Mouse (Mus musculus): ENCODE measurements around the gene Ubr2. TPM values are rescaled to one million over a fixed set of nuclear protein-coding genes. Genes with fewer than 3 reads are reported as not detected.

Gene Ubr2
- total and polyA plus RNA-seq, 3 experiments = 20.4 to 50.9 (median 39.6) TPM

- H3K9ac ChIP-seq (ENCODE audit: insufficient read depth, low read depth) = no peak overlapping the region
- no peaks in the 10 kb centered on the region for H3K9me3 ChIP-seq (replicated peaks; ENCODE audit: low read length)
- in situ Hi-C loops (cut with MboI; ENCODE audit: low pct_ligation_motif_present, low pct_unique_long_range_greater_than_20kb, low sequenced_read_pairs) (no loop called here), dilution Hi-C loops (cut with MboI; ENCODE audit: extremely low pct_ligation_motif_present, extremely low pct_unique_long_range_greater_than_20kb, low sequenced_read_pairs) (no loop called here)
- H3K4me1 ChIP-seq (ENCODE audit: control insufficient read depth in 1 of 2, insufficient read depth in 2 of 2) = no peaks in the 10 kb centered on the region
- peaks cover 83 to 98% of the 10 kb centered on the region in 2 experiments for H3K36me3 ChIP-seq (replicated peaks in 1 of 2; ENCODE audit: control insufficient read depth in 1 of 2, insufficient read depth in 1 of 2, low read length in 1 of 2)
- TF ChIP-seq SIN3A (IDR thresholded peaks at IDR 0.05; ENCODE audit: low read length) (no peak), CTCF (conservative IDR thresholded peaks at IDR 0.05 in 1 of 2, IDR thresholded peaks at IDR 0.05 in 1 of 2; ENCODE audit: low read depth in 2 of 2, low read length in 2 of 2) (peak in 1 of 2 experiments; percentile 41; a peak in 2 of 4 replicates), SMC3 (IDR thresholded peaks at IDR 0.05; ENCODE audit: low read depth, low read length) (peak; percentile 4; the same call in 1 of the 2 replicates)
- no peak overlapping the region for H3K4me3 ChIP-seq (replicated peaks in 1 of 3; ENCODE audit: low read depth in 2 of 3, low read length in 2 of 3, poor library complexity in 1 of 3)
- no peaks in the 10 kb centered on the region for H3K79me2 ChIP-seq (replicated peaks; ENCODE audit: control insufficient read depth, extremely low read depth, insufficient read depth, poor library complexity, severe bottlenecking)
- DNase-seq (ENCODE audit: extremely low read depth) = no peak
- no peaks in the 10 kb centered on the region for H3K27me3 ChIP-seq (replicated peaks)
- H3K4me2 ChIP-seq (ENCODE audit: insufficient read depth, low read depth, poor library complexity, severe bottlenecking) = no peak overlapping the region
- H3K27ac ChIP-seq (ENCODE audit: insufficient read depth, low read depth) = no peak overlapping the region
These were observed 52.3 kb downstream of the Ubr2 start for GRCm38 (mm10) chr17:46958045-46958444.

GRCm38 (mm10) chr17:46946276-46946675 is 64.1 kb downstream of the Ubr2 start:
- peaks cover 77 to 85% of the 10 kb centered on the region in 2 experiments for H3K36me3 ChIP-seq (replicated peaks in 1 of 2; ENCODE audit: control insufficient read depth in 1 of 2, insufficient read depth in 1 of 2, low read length in 1 of 2)
- no peaks in the 10 kb centered on the region for H3K4me1 ChIP-seq (ENCODE audit: control insufficient read depth in 1 of 2, insufficient read depth in 2 of 2)
- no peak overlapping the region for H3K4me3 ChIP-seq (replicated peaks in 1 of 3; ENCODE audit: low read depth in 2 of 3, low read length in 2 of 3, poor library complexity in 1 of 3)
- H3K9ac ChIP-seq (ENCODE audit: insufficient read depth, low read depth) = no peak overlapping the region
- no peaks in the 10 kb centered on the region for H3K79me2 ChIP-seq (replicated peaks; ENCODE audit: control insufficient read depth, extremely low read depth, insufficient read depth, poor library complexity, severe bottlenecking)
- H3K9me3 ChIP-seq (replicated peaks; ENCODE audit: low read length) = no peaks in the 10 kb centered on the region
- no peak overlapping the region for H3K4me2 ChIP-seq (ENCODE audit: insufficient read depth, low read depth, poor library complexity, severe bottlenecking)
- DNase-seq (ENCODE audit: extremely low read depth) = no peak
- no peak for TF ChIP-seq EP300 (IDR thresholded peaks at IDR 0.05; ENCODE audit: low read length)
- no peak for TF ChIP-seq HCFC1 (IDR thresholded peaks at IDR 0.05; ENCODE audit: low read depth, low read length)
- H3K27me3 ChIP-seq (replicated peaks) = no peaks in the 10 kb centered on the region
- no peak overlapping the region for H3K27ac ChIP-seq (ENCODE audit: insufficient read depth, low read depth)
- dilution Hi-C loops (cut with MboI; ENCODE audit: extremely low pct_ligation_motif_present, extremely low pct_unique_long_range_greater_than_20kb, low sequenced_read_pairs) (no loop called here), in situ Hi-C loops (cut with MboI; ENCODE audit: low pct_ligation_motif_present, low pct_unique_long_range_greater_than_20kb, low sequenced_read_pairs) (no loop called here)

GRCm38 (mm10) chr17:46942421-46942820 is 67.9 kb downstream of the Ubr2 start:
- in situ Hi-C loops (cut with MboI; ENCODE audit: low pct_ligation_motif_present, low pct_unique_long_range_greater_than_20kb, low sequenced_read_pairs) = no loop called here
- Histone ChIP-seq H3K79me2 (replicated peaks; ENCODE audit: control insufficient read depth, extremely low read depth, insufficient read depth, poor library complexity, severe bottlenecking) (no peaks in the 10 kb centered on the region), H3K4me3 (replicated peaks in 1 of 3; ENCODE audit: low read depth in 2 of 3, low read length in 2 of 3, poor library complexity in 1 of 3) (no peak overlapping the region), H3K4me1 (ENCODE audit: control insufficient read depth in 1 of 2, insufficient read depth in 2 of 2) (no peaks in the 10 kb centered on the region), H3K27me3 (replicated peaks) (no peaks in the 10 kb centered on the region), H3K4me2 (ENCODE audit: insufficient read depth, low read depth, poor library complexity, severe bottlenecking) (no peak overlapping the region), H3K36me3 (replicated peaks in 1 of 2; ENCODE audit: control insufficient read depth in 1 of 2, insufficient read depth in 1 of 2, low read length in 1 of 2) (peaks cover 86 to 98% of the 10 kb centered on the region in 2 experiments), H3K9ac (ENCODE audit: insufficient read depth, low read depth) (no peak overlapping the region), H3K27ac (ENCODE audit: insufficient read depth, low read depth) (no peak overlapping the region), H3K9me3 (replicated peaks; ENCODE audit: low read length) (no peaks in the 10 kb centered on the region)
- TF ChIP-seq JUN (IDR thresholded peaks at IDR 0.05; ENCODE audit: insufficient read depth, low read depth, low read length) (no peak), ELF1 (IDR thresholded peaks at IDR 0.05; ENCODE audit: low read depth, low read length) (no peak), JUND (conservative IDR thresholded peaks at IDR 0.05; ENCODE audit: low read depth, low read length) (no peak), CHD1 (IDR thresholded peaks at IDR 0.05; ENCODE audit: low read depth, low read length) (no peak), USF1 (IDR thresholded peaks at IDR 0.05; ENCODE audit: low read depth, low read length) (no peak), MYC (IDR thresholded peaks at IDR 0.05; ENCODE audit: low read depth, low read length) (no peak), CTCF (conservative IDR thresholded peaks at IDR 0.05 in 1 of 2, IDR thresholded peaks at IDR 0.05 in 1 of 2; ENCODE audit: low read depth in 2 of 2, low read length in 2 of 2) (no peak), POLR2AphosphoS2 (IDR thresholded peaks at IDR 0.05; ENCODE audit: low read depth, low read length) (no peak), UBTF (IDR thresholded peaks at IDR 0.05; ENCODE audit: low read depth, low read length) (no peak), SMC3 (IDR thresholded peaks at IDR 0.05; ENCODE audit: low read depth, low read length) (no peak), HCFC1 (IDR thresholded peaks at IDR 0.05; ENCODE audit: low read depth, low read length) (no peak), PAX5 (IDR thresholded peaks at IDR 0.05; ENCODE audit: low read length) (no peak), MAZ (IDR thresholded peaks at IDR 0.05; ENCODE audit: low read depth, low read length) (no peak), ZMIZ1 (IDR thresholded peaks at IDR 0.05; ENCODE audit: low read depth, low read length) (no peak), KAT2A (IDR thresholded peaks at IDR 0.05; ENCODE audit: insufficient replicate concordance, low read length) (no peak), GABPA (IDR thresholded peaks at IDR 0.05; ENCODE audit: insufficient replicate concordance, low read depth, low read length) (no peak), MXI1 (IDR thresholded peaks at IDR 0.05; ENCODE audit: low read depth, low read length) (no peak), RCOR1 (conservative IDR thresholded peaks at IDR 0.05; ENCODE audit: low read depth, low read length) (no peak), CHD2 (IDR thresholded peaks at IDR 0.05; ENCODE audit: low read length) (no peak), TBP (conservative IDR thresholded peaks at IDR 0.05; ENCODE audit: low read depth, low read length) (no peak)
- dilution Hi-C loops (cut with MboI; ENCODE audit: extremely low pct_ligation_motif_present, extremely low pct_unique_long_range_greater_than_20kb, low sequenced_read_pairs) = no loop called here
- no peak for DNase-seq (ENCODE audit: extremely low read depth)

All from CH12.LX (cell line).